Mouse (Mus musculus) T-helper 1 cell (primary cell): ENCODE measurements around the gene Ap5b1.

Experiments
- in situ Hi-C: fragments of 300-600 bp; cut with MboI, MseI; formaldehyde crosslinking; loops from one replicate; pipeline ENCODE4 v1.15.1; 2025; ENCODE audit warnings: high pct_unique_total_duplicates

The Ap5b1 gene

DNA sequence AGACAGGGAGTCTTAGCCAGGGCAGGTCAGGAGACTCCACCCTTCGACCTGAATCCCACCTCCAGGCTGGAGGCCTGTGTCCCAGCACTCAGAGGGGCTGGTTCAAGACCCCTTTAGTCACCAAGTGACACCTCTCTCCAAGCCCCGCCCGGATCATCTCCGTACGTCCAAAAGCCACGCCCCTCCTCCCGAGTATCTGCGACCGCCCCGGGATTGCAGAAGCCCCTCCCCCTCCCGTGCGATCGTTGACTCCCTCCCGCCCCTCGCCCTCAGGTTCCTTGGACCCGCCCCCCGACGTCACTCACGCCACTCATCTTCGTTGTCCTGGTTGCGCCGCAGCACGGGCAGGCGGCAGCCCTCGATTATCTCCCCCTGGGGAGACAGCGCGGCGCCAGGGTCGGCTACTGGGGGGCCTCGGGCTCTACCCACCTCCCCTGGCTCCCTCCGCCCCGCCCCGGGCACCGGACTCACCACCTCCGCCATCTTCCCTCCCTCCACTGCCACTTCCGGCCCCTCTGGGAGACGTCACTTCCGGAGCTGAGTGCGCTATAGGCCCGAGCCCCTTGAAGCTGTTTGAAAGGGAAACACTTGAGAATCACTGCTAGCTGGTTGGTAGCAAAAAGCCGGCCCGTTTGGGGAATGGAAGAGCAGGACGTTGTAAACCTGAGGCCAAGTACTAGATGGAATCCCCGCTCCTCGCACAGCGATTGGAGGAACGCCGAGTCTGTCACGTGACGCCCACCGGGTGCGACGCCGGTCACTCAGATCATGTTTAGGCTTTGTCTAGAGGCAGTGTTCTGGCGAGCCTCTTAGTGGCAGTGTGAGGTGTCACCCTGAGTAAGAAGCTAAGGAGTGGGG is 42.0 kb downstream of the Ap5b1 start, which contains the start of gene Kat5:
Kat5 (minus strand) TSS at position 691 of the 858 bp plus-strand sequence.
- in situ Hi-C loops = no loop called here

DNA sequence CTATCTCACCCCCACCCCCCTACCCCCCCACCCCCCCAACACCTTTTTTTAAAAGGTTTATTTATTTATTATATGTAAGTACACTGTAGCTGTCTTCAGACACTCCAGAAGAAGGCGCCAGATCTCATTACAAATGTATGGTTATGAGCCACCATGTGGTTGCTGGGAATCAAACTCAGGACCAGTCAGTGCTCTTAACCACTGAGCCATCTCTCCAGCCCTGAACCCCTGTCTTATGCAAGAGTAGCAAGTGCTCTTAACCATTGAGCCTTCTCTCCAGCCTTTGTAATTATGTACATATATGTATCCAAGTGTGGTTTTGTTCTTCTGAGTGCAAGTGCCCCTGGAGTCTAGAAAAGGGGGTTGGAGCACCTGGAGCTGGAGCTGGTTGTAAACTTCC is 44.1 kb downstream of the Ap5b1 start:
- in situ Hi-C loops = no loop called here

DNA sequence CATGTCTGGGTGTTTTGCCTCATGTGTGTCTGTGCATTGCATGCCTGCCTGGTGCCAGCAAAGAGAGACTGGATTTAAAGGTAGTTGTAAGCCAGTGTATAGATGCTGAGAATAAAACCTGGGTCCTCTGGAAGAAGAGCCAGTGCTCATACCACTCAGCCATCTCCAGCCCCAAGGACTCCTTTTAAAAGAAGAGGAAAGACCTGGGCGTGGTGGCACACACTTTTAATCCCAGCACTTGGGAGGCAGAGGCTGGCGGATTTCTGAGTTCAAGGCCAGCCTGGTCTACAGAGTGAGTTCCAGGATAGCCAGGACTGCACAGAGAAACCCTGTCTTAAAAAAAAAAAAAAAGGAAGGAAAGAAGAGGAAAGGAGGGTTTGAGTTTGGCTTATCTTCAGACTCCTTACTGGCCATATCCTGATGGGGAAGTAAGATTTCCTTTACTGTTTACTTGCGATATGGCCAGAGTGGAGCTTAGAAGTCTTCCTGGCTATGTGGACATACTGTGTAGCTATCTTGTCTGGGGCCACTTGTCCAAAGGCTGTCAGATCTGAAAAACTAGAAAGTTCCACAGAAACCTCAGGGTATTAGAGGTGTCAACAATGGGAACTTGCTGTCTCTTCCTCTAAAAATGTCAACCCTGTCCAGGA is 45.1 kb downstream of the Ap5b1 start:
- in situ Hi-C loops = no loop called here

DNA sequence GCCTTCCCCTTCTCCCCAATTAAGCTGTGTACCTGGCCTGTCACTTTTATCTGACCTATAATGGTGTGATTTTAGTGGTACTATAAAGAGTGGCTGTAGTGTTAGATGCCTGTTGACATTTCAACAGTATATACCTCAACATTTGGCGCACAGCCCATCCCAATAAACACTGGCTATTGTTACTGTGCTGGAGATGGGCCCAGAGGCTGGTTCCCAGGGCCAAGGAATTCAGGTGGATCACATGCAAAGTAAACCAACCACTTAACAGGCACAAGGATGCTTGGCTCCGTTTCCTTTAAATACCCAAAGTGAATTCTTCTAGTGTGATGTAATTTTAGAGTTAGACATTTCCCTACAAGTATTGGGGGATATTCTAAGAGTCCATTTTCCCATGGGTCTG is 47.1 kb downstream of the Ap5b1 start:
- in situ Hi-C loops = no loop called here

DNA sequence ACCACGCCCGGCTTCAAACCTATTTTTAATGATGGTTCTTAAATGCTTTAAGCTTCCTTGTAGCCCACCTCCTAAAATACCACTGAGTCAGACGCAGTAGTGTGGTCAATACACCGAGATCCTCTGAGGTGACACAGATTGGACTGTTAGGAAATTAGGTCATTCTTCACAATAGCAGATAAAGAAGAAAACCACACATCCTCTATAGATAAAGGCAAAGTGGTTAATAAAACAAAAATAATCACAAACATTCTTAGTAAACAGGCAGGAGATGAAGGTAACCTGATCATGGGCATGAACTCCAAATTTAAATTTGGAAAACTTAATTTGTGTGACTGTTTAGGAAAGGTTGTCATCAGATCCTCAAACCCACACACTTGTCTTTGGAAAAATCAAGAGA is 52.2 kb downstream of the Ap5b1 start:
- in situ Hi-C loops = loop anchor here (10.0 kb wide), 1 partner anchor 685 kb away; no protein-coding TSS in a partner anchor
